Mouse (Mus musculus): ENCODE measurements around the gene Gpr108. TPM values are rescaled to one million over a fixed set of nuclear protein-coding genes. Genes with fewer than 3 reads are reported as not detected.

Gpr108 gene
- polyA plus RNA-seq, 1 experiment, result 46.5 TPM

DNA sequence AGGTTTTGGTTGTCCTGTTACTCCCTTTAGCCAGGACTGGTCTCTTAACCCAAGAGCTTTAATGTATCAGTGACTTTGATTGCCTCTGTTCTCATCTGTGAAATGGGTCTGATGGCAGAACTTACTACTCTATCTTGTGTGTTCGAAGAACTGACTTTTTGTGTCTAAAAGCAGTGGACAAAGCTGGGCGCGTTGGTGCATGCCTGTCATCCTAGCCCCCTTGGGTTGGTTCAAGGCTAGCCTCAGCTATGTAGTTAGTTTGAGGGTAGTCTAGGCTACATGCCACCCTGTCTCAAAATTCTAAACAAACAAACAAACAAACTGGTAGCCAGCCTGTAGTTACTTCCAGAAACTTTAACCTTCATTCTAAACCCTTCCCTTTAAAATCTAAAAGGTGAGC lies 3.2 kb upstream of the Gpr108 start:
- Histone ChIP-seq H3K27me3 (ENCODE audit: control insufficient read depth, insufficient read depth, low read length) (no peaks in the 10 kb centered on the region), H3K27ac (ENCODE audit: insufficient read depth, low read depth, low read length) (no peak overlapping the region), H3K4me1 (ENCODE audit: control insufficient read depth, insufficient read depth, insufficient read length, low read length) (peaks cover 14% of the 10 kb centered on the region), H3K4me3 (ENCODE audit: low read depth, low read length) (no peak overlapping the region), H3K36me3 (ENCODE audit: control insufficient read depth, insufficient read depth, low read length) (peaks cover 26% of the 10 kb centered on the region)
- WGBS, result 98% methylated on average over 3 of the region's 3 CpGs
- TF ChIP-seq POLR2A (IDR thresholded peaks at IDR 0.05; ENCODE audit: low read depth, low read length) (no peak), CTCF (IDR thresholded peaks at IDR 0.05; ENCODE audit: extremely low read depth, insufficient read length, insufficient replicate concordance, low read depth, low read length) (no peak)

DNA sequence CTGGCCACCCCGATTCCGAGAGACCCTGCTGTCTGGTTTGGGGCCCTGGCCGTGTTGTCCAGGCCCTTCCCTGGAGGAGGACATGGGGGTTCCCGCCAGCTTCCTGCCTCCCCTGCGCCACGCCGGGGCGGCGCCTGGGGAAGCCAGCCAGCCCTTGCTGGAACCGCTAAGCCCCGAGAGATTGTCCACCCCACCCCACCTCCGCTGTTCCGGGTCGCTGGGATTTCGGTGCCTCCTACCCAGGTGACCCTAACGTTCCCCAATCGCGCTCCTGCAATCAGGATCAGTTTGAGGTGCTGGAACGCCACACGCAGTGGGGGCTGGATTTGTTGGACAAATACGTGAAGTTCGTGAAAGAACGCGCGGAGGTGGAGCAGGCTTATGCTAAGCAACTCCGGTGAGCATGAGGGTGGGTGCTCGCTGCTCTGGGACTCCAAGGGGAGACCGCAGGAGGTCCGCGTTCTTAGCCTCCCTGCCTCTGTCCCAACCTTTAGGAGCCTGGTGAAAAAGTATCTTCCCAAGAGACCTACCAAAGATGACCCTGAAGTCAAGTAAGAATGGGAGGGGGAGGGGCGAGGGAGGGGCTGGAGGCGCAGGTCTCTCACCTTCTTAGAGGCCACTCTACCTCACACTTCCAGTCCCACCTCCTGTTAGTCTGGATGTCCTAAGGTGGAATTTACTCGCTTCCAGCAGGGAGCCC lies 2.4 kb upstream of the Gpr108 start:
- peak overlapping the region; percentile 93 for H3K4me3 ChIP-seq (ENCODE audit: low read depth, low read length)
- WGBS, result 9% methylated on average over 33 of the region's 33 CpGs
- no peaks in the 10 kb centered on the region for H3K27me3 ChIP-seq (ENCODE audit: control insufficient read depth, insufficient read depth, low read length)
- TF ChIP-seq POLR2A (IDR thresholded peaks at IDR 0.05; ENCODE audit: low read depth, low read length) (no peak), CTCF (IDR thresholded peaks at IDR 0.05; ENCODE audit: extremely low read depth, insufficient read length, insufficient replicate concordance, low read depth, low read length) (no peak)
- H3K36me3 ChIP-seq (ENCODE audit: control insufficient read depth, insufficient read depth, low read length), result peaks cover 21% of the 10 kb centered on the region
- peaks cover 16% of the 10 kb centered on the region for H3K4me1 ChIP-seq (ENCODE audit: control insufficient read depth, insufficient read depth, insufficient read length, low read length)
- peak overlapping the region; percentile 23 for H3K27ac ChIP-seq (ENCODE audit: insufficient read depth, low read depth, low read length)

DNA sequence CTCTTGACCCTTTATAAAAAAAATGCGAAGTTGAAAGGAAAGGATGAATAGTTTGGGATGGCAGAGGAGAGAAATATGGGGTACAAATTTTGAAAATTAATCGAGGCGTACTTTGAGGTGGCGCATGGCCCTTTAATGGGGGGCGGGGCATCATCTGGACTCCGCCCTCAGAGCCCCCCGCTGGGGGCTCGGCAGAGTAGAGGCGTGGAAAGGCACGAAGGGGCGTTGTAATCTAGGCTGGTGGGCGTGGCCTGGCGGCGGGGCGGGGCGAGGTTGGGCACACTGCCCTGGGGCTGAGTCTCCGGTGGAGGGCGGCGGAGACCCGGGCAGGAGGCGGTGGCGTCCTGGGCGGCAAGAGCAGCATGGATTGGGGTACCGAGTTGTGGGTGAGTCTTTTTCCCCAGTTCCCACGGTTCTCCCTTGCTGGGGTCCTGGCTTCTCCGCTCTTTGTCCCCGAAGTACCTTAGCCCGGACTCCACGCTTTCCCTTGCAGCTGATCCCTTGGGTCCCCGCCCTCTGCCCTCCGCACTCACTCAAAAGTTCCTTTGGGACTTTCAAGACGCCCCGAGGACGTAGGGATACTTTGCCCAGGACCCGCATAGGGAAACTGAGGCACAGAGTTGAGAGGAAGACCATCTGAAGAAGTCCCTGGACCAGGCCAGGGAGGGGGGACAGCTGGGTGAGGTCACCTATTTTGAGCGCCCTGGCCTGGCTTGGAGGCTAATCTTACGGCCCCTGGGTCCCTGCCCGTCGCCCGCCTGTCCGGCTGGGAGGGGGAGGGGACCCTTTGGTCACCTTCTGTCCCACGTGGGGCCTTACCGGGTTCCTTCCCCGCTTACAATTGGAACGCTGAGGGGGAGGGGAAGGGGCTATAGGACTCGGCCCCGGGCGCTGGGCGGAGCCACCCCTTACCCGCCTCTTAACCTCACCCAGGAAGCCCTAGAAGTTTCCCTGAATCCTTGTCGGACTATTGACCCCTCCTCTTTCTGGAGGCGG lies 1.2 kb upstream of the Gpr108 start, which contains the start of gene Trip10:
Gene Trip10 (plus strand): TSS at position 270 of the 996 bp plus-strand sequence.
- no peaks in the 10 kb centered on the region for H3K27me3 ChIP-seq (ENCODE audit: control insufficient read depth, insufficient read depth, low read length)
- H3K36me3 ChIP-seq (ENCODE audit: control insufficient read depth, insufficient read depth, low read length), result peaks cover 10% of the 10 kb centered on the region
- peak; percentile 64; the same call in 1 of the 2 replicates for TF ChIP-seq POLR2A (IDR thresholded peaks at IDR 0.05; ENCODE audit: low read depth, low read length)
- TF ChIP-seq CTCF (IDR thresholded peaks at IDR 0.05; ENCODE audit: extremely low read depth, insufficient read length, insufficient replicate concordance, low read depth, low read length), result no peak
- H3K4me3 ChIP-seq (ENCODE audit: low read depth, low read length), result peak within 1 kb of the TSS; percentile 93
- peak within 1 kb of the TSS; percentile 92 for H3K27ac ChIP-seq (ENCODE audit: insufficient read depth, low read depth, low read length)
- H3K4me1 ChIP-seq (ENCODE audit: control insufficient read depth, insufficient read depth, insufficient read length, low read length), result peaks cover 16% of the 10 kb centered on the region
- WGBS, result under 1% methylated on average over 49 of the region's 52 CpGs

DNA sequence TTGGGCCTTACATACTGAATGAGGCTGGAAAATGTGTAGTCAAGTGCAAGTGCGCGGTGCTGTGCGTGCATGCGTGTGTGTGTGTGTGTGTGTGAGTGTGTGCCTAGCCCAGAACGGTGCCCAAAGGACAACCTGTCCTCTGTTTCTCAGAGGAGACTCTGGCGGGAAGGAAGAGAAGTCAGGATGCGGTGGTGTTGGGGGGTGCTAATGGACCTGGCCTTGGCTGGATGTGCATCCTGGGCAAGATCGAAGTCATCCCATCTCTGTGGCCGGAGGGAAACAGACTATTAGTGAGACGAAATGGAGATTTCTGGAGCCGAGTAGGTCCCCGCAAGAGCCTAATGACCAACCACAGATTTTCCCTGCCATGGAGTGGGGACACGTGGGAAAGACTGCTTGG lies 525 bp upstream of the Gpr108 start:
- Histone ChIP-seq H3K27me3 (ENCODE audit: control insufficient read depth, insufficient read depth, low read length) (no peaks in the 10 kb centered on the region), H3K4me1 (ENCODE audit: control insufficient read depth, insufficient read depth, insufficient read length, low read length) (peaks cover 16% of the 10 kb centered on the region), H3K27ac (ENCODE audit: insufficient read depth, low read depth, low read length) (peak overlapping the region; percentile 92), H3K4me3 (ENCODE audit: low read depth, low read length) (peak overlapping the region; percentile 93), H3K36me3 (ENCODE audit: control insufficient read depth, insufficient read depth, low read length) (peaks cover 6% of the 10 kb centered on the region)
- TF ChIP-seq CTCF (IDR thresholded peaks at IDR 0.05; ENCODE audit: extremely low read depth, insufficient read length, insufficient replicate concordance, low read depth, low read length) (no peak), POLR2A (IDR thresholded peaks at IDR 0.05; ENCODE audit: low read depth, low read length) (no peak; the same call in 1 of the 2 replicates)
- WGBS, result 7% methylated on average over 13 of the region's 13 CpGs

DNA sequence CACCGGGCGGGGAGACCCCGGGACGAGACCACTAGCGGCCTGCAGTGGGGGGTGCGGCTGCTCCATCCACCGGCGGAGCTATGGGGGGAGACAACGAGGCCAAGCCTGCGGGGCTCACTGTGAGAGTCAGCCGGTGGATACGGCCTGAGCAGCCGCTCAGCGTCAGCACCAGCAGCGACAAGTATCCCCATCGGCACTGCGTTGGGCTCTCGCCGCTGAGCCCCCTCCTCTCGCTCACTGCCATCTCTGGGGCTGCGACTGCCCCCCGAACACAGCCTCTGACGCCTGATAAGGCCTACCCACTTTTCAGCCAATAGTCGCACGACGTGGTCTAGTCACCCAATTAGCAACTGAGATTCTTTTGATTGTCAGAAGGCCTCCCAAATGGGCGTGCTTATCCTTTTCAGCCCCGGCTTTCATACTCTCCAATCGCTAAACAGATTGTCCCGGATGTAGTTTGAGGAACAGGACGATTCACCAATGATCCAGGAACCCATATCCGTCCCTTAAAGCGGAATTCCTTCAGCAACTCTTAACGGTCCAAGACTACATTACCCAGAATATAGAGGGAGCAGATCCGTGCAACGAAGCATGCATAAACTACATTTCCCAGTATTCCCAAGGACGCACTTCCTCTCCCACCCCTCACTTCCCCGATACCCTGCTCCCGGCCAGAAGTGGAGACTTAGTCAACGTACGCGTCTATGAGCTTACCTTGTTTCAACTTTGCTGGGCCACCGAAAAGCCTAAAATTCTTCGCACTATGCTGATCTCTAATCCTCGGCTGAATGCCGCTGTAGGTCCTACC lies 649 bp downstream of the Gpr108 start:
- under 1% methylated on average over 46 of the region's 46 CpGs for WGBS

DNA sequence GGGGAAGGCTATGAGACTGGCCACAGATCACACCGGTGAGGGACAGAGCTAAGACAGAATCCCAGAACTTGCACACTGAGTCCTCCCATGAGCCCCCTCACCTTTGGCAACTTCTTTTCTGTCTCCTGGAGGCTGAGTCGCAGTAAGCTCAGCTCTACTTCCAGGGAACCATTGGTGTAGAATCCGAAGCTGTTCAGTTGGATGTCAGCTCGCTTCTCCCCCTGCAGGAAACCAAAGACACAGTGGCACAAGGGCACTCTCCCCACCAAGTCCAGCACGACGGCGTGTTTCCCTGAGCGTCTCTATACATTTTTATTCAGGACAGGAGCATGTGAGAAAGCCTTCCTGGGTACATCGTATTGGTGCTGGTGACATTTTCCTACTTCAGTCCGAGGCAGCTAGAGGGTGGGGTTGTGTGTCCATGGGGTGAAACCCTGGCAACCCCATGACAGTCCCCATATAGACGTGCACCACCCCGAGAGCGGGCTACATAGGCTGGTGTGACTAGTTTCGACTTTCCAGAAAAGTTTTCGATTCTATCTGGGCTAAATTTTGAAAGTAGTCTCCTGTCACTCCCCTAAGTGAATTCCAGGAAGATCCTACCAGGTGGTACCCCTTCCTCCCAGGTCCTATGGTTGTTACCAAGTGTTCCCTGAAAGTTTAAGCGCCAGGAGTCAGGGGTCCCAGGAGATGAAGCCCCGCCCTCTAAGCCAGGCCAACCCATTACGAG lies 1.4 kb downstream of the Gpr108 start:
- H3K4me1 ChIP-seq (ENCODE audit: control insufficient read depth, insufficient read depth, insufficient read length, low read length), result peaks cover 16% of the 10 kb centered on the region
- H3K27ac ChIP-seq (ENCODE audit: insufficient read depth, low read depth, low read length), result 0 out of 2 replicates have a peak overlapping the region, but pooled peaks have one; percentile 14
- WGBS, result 2% methylated on average over 18 of the region's 18 CpGs
- H3K36me3 ChIP-seq (ENCODE audit: control insufficient read depth, insufficient read depth, low read length), result peaks cover 12% of the 10 kb centered on the region
- no peaks in the 10 kb centered on the region for H3K27me3 ChIP-seq (ENCODE audit: control insufficient read depth, insufficient read depth, low read length)
- peak; percentile 14; the same call in 1 of the 2 replicates for TF ChIP-seq CTCF (IDR thresholded peaks at IDR 0.05; ENCODE audit: extremely low read depth, insufficient read length, insufficient replicate concordance, low read depth, low read length)
- no peak for TF ChIP-seq POLR2A (IDR thresholded peaks at IDR 0.05; ENCODE audit: low read depth, low read length)
- peak overlapping the region; percentile 68 for H3K4me3 ChIP-seq (ENCODE audit: low read depth, low read length)

More for the DNA sequence above, 649 bp downstream of the Gpr108 start:
- peaks cover 16% of the 10 kb centered on the region for H3K4me1 ChIP-seq (ENCODE audit: control insufficient read depth, insufficient read depth, insufficient read length, low read length)
- H3K27ac ChIP-seq (ENCODE audit: insufficient read depth, low read depth, low read length), result peak overlapping the region; percentile 92
- H3K4me3 ChIP-seq (ENCODE audit: low read depth, low read length), result peak overlapping the region; percentile 93
- peaks cover 6% of the 10 kb centered on the region for H3K36me3 ChIP-seq (ENCODE audit: control insufficient read depth, insufficient read depth, low read length)
- H3K27me3 ChIP-seq (ENCODE audit: control insufficient read depth, insufficient read depth, low read length), result no peaks in the 10 kb centered on the region
- no peak for TF ChIP-seq CTCF (IDR thresholded peaks at IDR 0.05; ENCODE audit: extremely low read depth, insufficient read length, insufficient replicate concordance, low read depth, low read length)
- TF ChIP-seq POLR2A (IDR thresholded peaks at IDR 0.05; ENCODE audit: low read depth, low read length), result peak; percentile 70; the same call in 1 of the 2 replicates
